Mouse (Mus musculus) megakaryocyte, embryonic 14.5 days (primary cell): Measurements from ENCODE around the gene Fcer1g.

Experiments used
- FLI1 ChIP-seq: IDR thresholded peaks from 2 replicates; pipeline ENCODE4 v1.6.1; 2012; ENCODE audit warnings: low read length, inconsistent platforms, mixed read lengths
- GATA1 ChIP-seq: IDR thresholded peaks from 3 replicates; pipeline ENCODE4 v1.6.1; 2012; ENCODE audit warnings: mixed read lengths, low read length, inconsistent platforms, borderline replicate concordance

DNA sequence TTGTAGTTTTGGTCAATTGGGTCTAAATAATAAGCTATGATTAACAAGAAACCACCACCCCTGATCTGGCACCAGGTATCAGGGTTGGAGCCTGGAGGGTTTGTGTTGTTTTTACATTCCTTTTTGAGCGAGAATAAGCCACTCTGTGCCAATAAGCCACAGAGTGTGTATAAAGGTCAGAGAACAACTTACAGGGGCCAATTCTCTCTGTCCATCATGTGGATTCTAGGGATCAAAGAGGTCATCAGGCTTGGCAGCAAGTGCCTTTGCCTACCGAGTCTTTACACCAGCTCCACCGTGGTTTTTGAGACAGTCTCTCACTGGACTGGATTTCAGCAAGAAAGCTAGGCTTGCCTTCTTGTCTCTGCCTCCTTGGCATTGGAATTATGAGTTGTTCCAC, 21.3 kb downstream of the Fcer1g start:
- TF ChIP-seq GATA1 (no peak), FLI1 (no peak)
